In the genomic region with DNA sequence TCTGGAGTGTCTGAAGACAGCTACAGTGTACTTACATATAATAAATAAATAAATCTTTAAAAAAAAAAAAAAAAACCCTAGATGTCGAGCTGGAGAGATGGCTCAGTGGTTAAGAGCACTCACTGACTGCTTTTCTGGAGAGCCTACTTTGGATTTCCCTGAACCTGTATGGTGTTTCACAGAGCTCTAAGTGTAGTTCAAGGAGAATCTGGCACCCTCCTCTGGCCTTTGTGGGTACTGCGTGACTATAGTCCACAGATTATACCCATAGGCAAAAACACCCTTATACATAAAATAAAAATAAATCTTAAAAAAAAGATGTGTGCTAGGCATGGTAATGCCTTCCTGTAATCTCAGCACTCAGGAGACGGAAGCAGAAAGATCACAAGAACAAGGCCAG, we compare ENCODE assay signal across 8 mouse cellular contexts. TPM values are rescaled to one million over a fixed set of nuclear protein-coding genes. Genes with fewer than 3 reads are reported as not detected.
DNase-seq lines count a peak whose midpoint lies in the region; ATAC-seq and TF ChIP-seq lines count a peak whose summit lies in the region.

No protein-coding gene starts in this region.

- H3K9me3 ChIP-seq in limb, embryonic 14.5 days (ENCODE audit: control insufficient read depth, low read length) = no peaks in the 10 kb centered on the region
- H3K9me3 ChIP-seq in neural tube, embryonic 11.5 days (ENCODE audit: control insufficient read depth, low read length) = no peaks in the 10 kb centered on the region

- peaks cover 69% of the 10 kb centered on the region for H3K36me3 ChIP-seq in limb, embryonic 14.5 days (ENCODE audit: control insufficient read depth, insufficient read depth, low read length)
- peaks cover 3% of the 10 kb centered on the region; the same call in 1 of the 2 replicates for H3K36me3 ChIP-seq in neural tube, embryonic 11.5 days (ENCODE audit: control insufficient read depth, insufficient read depth, low read length)

- no peak overlapping the region for H3K9ac ChIP-seq in limb, embryonic 14.5 days (ENCODE audit: low read depth, low read length, severe bottlenecking)
- no peak overlapping the region for H3K9ac ChIP-seq in neural tube, embryonic 11.5 days (ENCODE audit: low read length)

- H3K4me1 ChIP-seq in limb, embryonic 14.5 days (ENCODE audit: control insufficient read depth, insufficient read depth, low read length) = no peaks in the 10 kb centered on the region
- H3K4me1 ChIP-seq in neural tube, embryonic 11.5 days (ENCODE audit: control insufficient read depth, insufficient read depth, low read length) = no peaks in the 10 kb centered on the region

- DNase-seq in 416B (ENCODE audit: low read depth) (peak; percentile 73), NIH3T3 (ENCODE audit: low read depth) (peak; percentile 88)
- peak; percentile 76 to 85 for DNase-seq in cerebellum, postnatal 25 days
- peak; percentile 58 to 83 for DNase-seq in frontal cortex, postnatal 36 days (ENCODE audit: low spot score in 2 of 2)
- DNase-seq in kidney, adult 9 months = peak; percentile 81
- peak; percentile 82 for DNase-seq in limb, embryonic 14.5 days (ENCODE audit: low spot score)
- DNase-seq in neural tube, embryonic 11.5 days (ENCODE audit: low spot score) = peak; percentile 72
- DNase-seq in thymus, postnatal 0 days (ENCODE audit: low spot score) = peak; percentile 70

- WGBS in limb, embryonic 14.5 days = 66% methylated on average over 3 of the region's 3 CpGs
- 62% methylated on average over 3 of the region's 3 CpGs for WGBS in neural tube, embryonic 11.5 days

- 0 out of 2 replicates have a peak, but pooled peaks have one; percentile 44 for ATAC-seq in limb, embryonic 14.5 days (ENCODE audit: low FRiP score, low read depth)
- no peak for ATAC-seq in neural tube, embryonic 11.5 days (ENCODE audit: insufficient read depth, low FRiP score, low TSS enrichment)

- no peaks in the 10 kb centered on the region for H3K27me3 ChIP-seq in limb, embryonic 14.5 days (ENCODE audit: control insufficient read depth, insufficient read depth, low read length)
- H3K27me3 ChIP-seq in neural tube, embryonic 11.5 days (ENCODE audit: control insufficient read depth, insufficient read depth, low read length) = no peaks in the 10 kb centered on the region

- no peak overlapping the region for H3K27ac ChIP-seq in limb, embryonic 14.5 days (replicated peaks; ENCODE audit: low read depth, low read length)
- H3K27ac ChIP-seq in neural tube, embryonic 11.5 days (ENCODE audit: low read depth, low read length) = no peak overlapping the region

- H3K4me2 ChIP-seq in limb, embryonic 14.5 days (replicated peaks; ENCODE audit: low read depth, low read length, severe bottlenecking) = no peak overlapping the region
- no peak overlapping the region for H3K4me2 ChIP-seq in neural tube, embryonic 11.5 days (ENCODE audit: low read depth)

- no peak overlapping the region for H3K4me3 ChIP-seq in limb, embryonic 14.5 days (replicated peaks; ENCODE audit: low read length)
- no peak overlapping the region for H3K4me3 ChIP-seq in neural tube, embryonic 11.5 days (ENCODE audit: low read depth, low read length)

- no peak for TF ChIP-seq POLR2A in limb, embryonic 14.5 days (IDR thresholded peaks at IDR 0.05; ENCODE audit: borderline replicate concordance, extremely low read depth, insufficient read depth, insufficient read length)

RNA-seq across cellular contexts. Expression of a gene that starts 14.5 kb away (rescaled TPM):
- 110 and 130 TPM in 2 replicates for polyA plus RNA-seq in limb, embryonic 14.5 days (2012; rRNA removed)
- 49.0 and 53.3 TPM in 2 replicates for polyA plus RNA-seq in limb, embryonic 14.5 days (2014; fragmentation: Nextera tagmentation; extraction: Ambion mirVana)
- polyA plus RNA-seq in neural tube, embryonic 11.5 days (2014; fragmentation: Nextera tagmentation; extraction: Ambion mirVana) = 53.7 and 61.8 TPM in 2 replicates
- 31.9 and 37.6 TPM in 2 replicates for polyA plus RNA-seq in thymus, postnatal 0 days (2015; fragmentation: Nextera tagmentation; extraction: Ambion mirVana)

RNA-seq across cellular contexts. Expression of a gene that starts 19.7 kb away (rescaled TPM):
- 0.68 and 2.8 TPM in 2 replicates for polyA plus RNA-seq in limb, embryonic 14.5 days (2012; rRNA removed)
- polyA plus RNA-seq in limb, embryonic 14.5 days (2014; fragmentation: Nextera tagmentation; extraction: Ambion mirVana) = 0.28 and 0.29 TPM in 2 replicates
- 391 and 430 TPM in 2 replicates for polyA plus RNA-seq in neural tube, embryonic 11.5 days (2014; fragmentation: Nextera tagmentation; extraction: Ambion mirVana)
- polyA plus RNA-seq in thymus, postnatal 0 days (2015; fragmentation: Nextera tagmentation; extraction: Ambion mirVana) = 0.22 and 0.27 TPM in 2 replicates

RNA-seq across cellular contexts. Expression of a gene that starts 30.7 kb away (rescaled TPM):
- 57.4 and 67.9 TPM in 2 replicates for polyA plus RNA-seq in limb, embryonic 14.5 days (2012; rRNA removed)
- 37.3 and 47.6 TPM in 2 replicates for polyA plus RNA-seq in limb, embryonic 14.5 days (2014; fragmentation: Nextera tagmentation; extraction: Ambion mirVana)
- 44.5 and 46.4 TPM in 2 replicates for polyA plus RNA-seq in neural tube, embryonic 11.5 days (2014; fragmentation: Nextera tagmentation; extraction: Ambion mirVana)
- 36.4 and 37.6 TPM in 2 replicates for polyA plus RNA-seq in thymus, postnatal 0 days (2015; fragmentation: Nextera tagmentation; extraction: Ambion mirVana)

RNA-seq across cellular contexts. Expression of a gene that starts 31.2 kb away (rescaled TPM):
- 81.0 and 89.9 TPM in 2 replicates for polyA plus RNA-seq in limb, embryonic 14.5 days (2012; rRNA removed)
- polyA plus RNA-seq in limb, embryonic 14.5 days (2014; fragmentation: Nextera tagmentation; extraction: Ambion mirVana) = 50.0 and 54.7 TPM in 2 replicates
- 63.3 and 69.8 TPM in 2 replicates for polyA plus RNA-seq in neural tube, embryonic 11.5 days (2014; fragmentation: Nextera tagmentation; extraction: Ambion mirVana)
- 55.8 and 68.0 TPM in 2 replicates for polyA plus RNA-seq in thymus, postnatal 0 days (2015; fragmentation: Nextera tagmentation; extraction: Ambion mirVana)

RNA-seq across cellular contexts. Expression of a gene that starts 45.9 kb away (rescaled TPM):
- 63.3 and 84.7 TPM in 2 replicates for polyA plus RNA-seq in limb, embryonic 14.5 days (2012; rRNA removed)
- 21.3 and 26.8 TPM in 2 replicates for polyA plus RNA-seq in limb, embryonic 14.5 days (2014; fragmentation: Nextera tagmentation; extraction: Ambion mirVana)
- polyA plus RNA-seq in neural tube, embryonic 11.5 days (2014; fragmentation: Nextera tagmentation; extraction: Ambion mirVana) = 23.9 and 24.2 TPM in 2 replicates
- 35.7 and 40.7 TPM in 2 replicates for polyA plus RNA-seq in thymus, postnatal 0 days (2015; fragmentation: Nextera tagmentation; extraction: Ambion mirVana)

Comparison
In these comparisons a context has a peak if more than half of its experiments do, and no peak if none do; other contexts are left out.
1. RNA of a gene that starts 19.7 kb away (polyA plus RNA-seq): 391 to 430 TPM in neural tube, embryonic 11.5 days; 0.28 to 2.8 TPM in limb, embryonic 14.5 days and 0.22 to 0.27 TPM in thymus, postnatal 0 days; every median in the first group is over 100 times any median in the second.
2. Peak in every context shown above with its lines, with median percentiles within 50 percentile points of each other: DNase-seq.